Mouse (Mus musculus): ENCODE data around the gene Gm37419. TPM values are rescaled to one million over a fixed set of nuclear protein-coding genes. Genes with fewer than 3 reads are reported as not detected.

Gm37419 gene
- polyA plus RNA-seq, 1 experiment = not detected

- 67% methylated on average over 11 of the region's 11 CpGs for WGBS
- no peaks in the 10 kb centered on the region for H3K36me3 ChIP-seq (ENCODE audit: control insufficient read depth, insufficient read depth, low read length)
- H3K4me1 ChIP-seq (ENCODE audit: control insufficient read depth, insufficient read depth, insufficient read length, low read length) = peaks cover 14% of the 10 kb centered on the region
- TF ChIP-seq POLR2A (IDR thresholded peaks at IDR 0.05; ENCODE audit: low read depth, low read length) = no peak
- H3K4me3 ChIP-seq (ENCODE audit: low read depth, low read length) = no peak overlapping the region
- H3K27ac ChIP-seq (ENCODE audit: insufficient read depth, low read depth, low read length) = peak overlapping the region; percentile 42
- no peaks in the 10 kb centered on the region for H3K27me3 ChIP-seq (ENCODE audit: control insufficient read depth, insufficient read depth, low read length)
These were observed 2.1 kb downstream of the Gm37419 start for GRCm38 (mm10) chr16:23990161-23990970.

GRCm38 (mm10) chr16:23991170-23991569 is 2.9 kb downstream of the Gm37419 start:
- Histone ChIP-seq H3K4me3 (ENCODE audit: low read depth, low read length) (no peak overlapping the region), H3K27ac (ENCODE audit: insufficient read depth, low read depth, low read length) (no peak overlapping the region), H3K4me1 (ENCODE audit: control insufficient read depth, insufficient read depth, insufficient read length, low read length) (peaks cover 14% of the 10 kb centered on the region), H3K36me3 (ENCODE audit: control insufficient read depth, insufficient read depth, low read length) (no peaks in the 10 kb centered on the region), H3K27me3 (ENCODE audit: control insufficient read depth, insufficient read depth, low read length) (no peaks in the 10 kb centered on the region)
- WGBS = 3% methylated on average over 4 of the region's 4 CpGs
- peak; percentile 81 for TF ChIP-seq CTCF (IDR thresholded peaks at IDR 0.05; ENCODE audit: extremely low read depth, insufficient read length, insufficient replicate concordance, low read depth, low read length)
- TF ChIP-seq POLR2A (IDR thresholded peaks at IDR 0.05; ENCODE audit: low read depth, low read length) = no peak

GRCm38 (mm10) chr16:23991846-23992580 is 3.7 kb downstream of the Gm37419 start:
- Histone ChIP-seq H3K27me3 (ENCODE audit: control insufficient read depth, insufficient read depth, low read length) (no peaks in the 10 kb centered on the region), H3K4me1 (ENCODE audit: control insufficient read depth, insufficient read depth, insufficient read length, low read length) (peaks cover 14% of the 10 kb centered on the region), H3K27ac (ENCODE audit: insufficient read depth, low read depth, low read length) (no peak overlapping the region), H3K36me3 (ENCODE audit: control insufficient read depth, insufficient read depth, low read length) (no peaks in the 10 kb centered on the region), H3K4me3 (ENCODE audit: low read depth, low read length) (no peak overlapping the region)
- WGBS = 59% methylated on average over 14 of the region's 14 CpGs
- TF ChIP-seq POLR2A (IDR thresholded peaks at IDR 0.05; ENCODE audit: low read depth, low read length) (no peak), CTCF (IDR thresholded peaks at IDR 0.05; ENCODE audit: extremely low read depth, insufficient read length, insufficient replicate concordance, low read depth, low read length) (no peak)

GRCm38 (mm10) chr16:23993351-23994321 is 5.4 kb downstream of the Gm37419 start:
- Histone ChIP-seq H3K27ac (ENCODE audit: insufficient read depth, low read depth, low read length) (peak overlapping the region; percentile 87), H3K4me1 (ENCODE audit: control insufficient read depth, insufficient read depth, insufficient read length, low read length) (peaks cover 14% of the 10 kb centered on the region), H3K27me3 (ENCODE audit: control insufficient read depth, insufficient read depth, low read length) (no peaks in the 10 kb centered on the region), H3K4me3 (ENCODE audit: low read depth, low read length) (peak overlapping the region; percentile 26), H3K36me3 (ENCODE audit: control insufficient read depth, insufficient read depth, low read length) (no peaks in the 10 kb centered on the region)
- TF ChIP-seq POLR2A (IDR thresholded peaks at IDR 0.05; ENCODE audit: low read depth, low read length) (no peak), CTCF (IDR thresholded peaks at IDR 0.05; ENCODE audit: extremely low read depth, insufficient read length, insufficient replicate concordance, low read depth, low read length) (no peak)
- WGBS = 10% methylated on average over 17 of the region's 17 CpGs

- WGBS = 65% methylated on average over 7 of the region's 7 CpGs
These were observed 8.1 kb downstream of the Gm37419 start for GRCm38 (mm10) chr16:23996342-23996741.

GRCm38 (mm10) chr16:23997228-23997627 is 8.9 kb downstream of the Gm37419 start:
- TF ChIP-seq POLR2A (IDR thresholded peaks at IDR 0.05; ENCODE audit: low read depth, low read length) = no peak
- TF ChIP-seq CTCF (IDR thresholded peaks at IDR 0.05; ENCODE audit: extremely low read depth, insufficient read length, insufficient replicate concordance, low read depth, low read length) = no peak
- Histone ChIP-seq H3K27me3 (ENCODE audit: control insufficient read depth, insufficient read depth, low read length) (no peaks in the 10 kb centered on the region), H3K4me1 (ENCODE audit: control insufficient read depth, insufficient read depth, insufficient read length, low read length) (peaks cover 9% of the 10 kb centered on the region; the same call in 1 of the 2 replicates), H3K27ac (ENCODE audit: insufficient read depth, low read depth, low read length) (no peak overlapping the region), H3K36me3 (ENCODE audit: control insufficient read depth, insufficient read depth, low read length) (no peaks in the 10 kb centered on the region), H3K4me3 (ENCODE audit: low read depth, low read length) (no peak overlapping the region)
- WGBS = 79% methylated on average over 3 of the region's 3 CpGs

More at GRCm38 (mm10) chr16:23996342-23996741, 8.1 kb downstream of the Gm37419 start:
- Histone ChIP-seq H3K27ac (ENCODE audit: insufficient read depth, low read depth, low read length) (no peak overlapping the region), H3K36me3 (ENCODE audit: control insufficient read depth, insufficient read depth, low read length) (no peaks in the 10 kb centered on the region), H3K4me1 (ENCODE audit: control insufficient read depth, insufficient read depth, insufficient read length, low read length) (peaks cover 11% of the 10 kb centered on the region; the same call in 1 of the 2 replicates), H3K27me3 (ENCODE audit: control insufficient read depth, insufficient read depth, low read length) (no peaks in the 10 kb centered on the region), H3K4me3 (ENCODE audit: low read depth, low read length) (no peak overlapping the region)
- TF ChIP-seq POLR2A (IDR thresholded peaks at IDR 0.05; ENCODE audit: low read depth, low read length) (no peak), CTCF (IDR thresholded peaks at IDR 0.05; ENCODE audit: extremely low read depth, insufficient read length, insufficient replicate concordance, low read depth, low read length) (no peak)

All from small intestine, adult 2 months (tissue).